Mouse (Mus musculus): ENCODE data around the gene Gm17334. TPM values are rescaled to one million over a fixed set of nuclear protein-coding genes. Genes with fewer than 3 reads are reported as not detected.
"Not testable (repeated sequence)": the region's sequence is repeated elsewhere in the genome, so short reads cannot be mapped to it uniquely, and the experiment has no call there.

Gene Gm17334
- polyA plus RNA-seq, 1 experiment from 2014 or later, result not detected

- WGBS, result 54% methylated on average over 5 of the region's 5 CpGs
- Histone ChIP-seq H3K27me3 (peaks cover 70% of the 10 kb centered on the region), H3K4me2 (no peak overlapping the region), H3K27ac (replicated peaks) (no peak overlapping the region), H3K36me3 (no peaks in the 10 kb centered on the region), H3K9ac (no peak overlapping the region), H3K4me1 (replicated peaks) (peaks cover 40% of the 10 kb centered on the region), H3K9me3 (no peaks in the 10 kb centered on the region), H3K4me3 (no peak overlapping the region)
- no peak for ATAC-seq (ENCODE audit: low read depth)
Observed at GRCm38 (mm10) chr11:53764581-53764980, 8.4 kb downstream of the Gm17334 start.

DNA sequence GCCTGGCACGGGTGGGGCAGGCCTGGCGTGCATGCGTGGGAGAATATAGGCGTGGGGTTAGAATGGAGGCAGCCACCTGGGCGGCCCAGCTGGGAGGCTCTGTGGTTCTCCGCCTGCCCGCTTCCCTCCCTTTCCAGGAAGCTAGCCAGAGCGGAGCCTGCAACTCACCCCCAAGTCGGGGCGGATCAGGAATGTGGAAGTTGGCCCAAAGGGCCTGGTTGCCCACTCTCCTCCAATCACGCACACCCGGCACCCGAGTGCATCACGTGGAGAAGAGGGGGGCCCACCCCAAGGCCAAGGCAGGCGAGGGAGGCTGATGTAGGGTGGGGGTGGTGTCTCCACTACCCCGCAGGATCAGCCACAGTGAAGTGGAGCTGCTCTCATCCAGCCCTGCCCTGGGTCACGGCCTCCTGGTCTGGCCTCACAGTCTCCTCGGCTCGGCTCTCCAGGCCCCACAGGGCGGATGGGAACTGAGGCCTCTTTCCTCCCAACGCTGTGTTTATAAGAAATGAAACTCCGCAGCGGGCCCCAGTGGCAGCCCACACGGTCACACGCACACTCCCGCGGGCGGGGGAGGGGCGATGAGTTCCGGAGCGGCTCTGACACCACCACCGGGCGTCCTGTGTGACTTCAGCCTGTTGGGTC, 9.4 kb downstream of the Gm17334 start:
- Histone ChIP-seq H3K9me3 (no peaks in the 10 kb centered on the region), H3K9ac (peak overlapping the region; percentile 64), H3K36me3 (no peaks in the 10 kb centered on the region), H3K4me3 (peak overlapping the region; percentile 34), H3K4me1 (replicated peaks) (peaks cover 44% of the 10 kb centered on the region), H3K4me2 (peak overlapping the region; percentile 75), H3K27me3 (peaks cover 69% of the 10 kb centered on the region), H3K27ac (replicated peaks) (peak overlapping the region; percentile 52)
- ATAC-seq (ENCODE audit: low read depth), result peak; percentile 77
- WGBS, result 2% methylated on average over 32 of the region's 33 CpGs

DNA sequence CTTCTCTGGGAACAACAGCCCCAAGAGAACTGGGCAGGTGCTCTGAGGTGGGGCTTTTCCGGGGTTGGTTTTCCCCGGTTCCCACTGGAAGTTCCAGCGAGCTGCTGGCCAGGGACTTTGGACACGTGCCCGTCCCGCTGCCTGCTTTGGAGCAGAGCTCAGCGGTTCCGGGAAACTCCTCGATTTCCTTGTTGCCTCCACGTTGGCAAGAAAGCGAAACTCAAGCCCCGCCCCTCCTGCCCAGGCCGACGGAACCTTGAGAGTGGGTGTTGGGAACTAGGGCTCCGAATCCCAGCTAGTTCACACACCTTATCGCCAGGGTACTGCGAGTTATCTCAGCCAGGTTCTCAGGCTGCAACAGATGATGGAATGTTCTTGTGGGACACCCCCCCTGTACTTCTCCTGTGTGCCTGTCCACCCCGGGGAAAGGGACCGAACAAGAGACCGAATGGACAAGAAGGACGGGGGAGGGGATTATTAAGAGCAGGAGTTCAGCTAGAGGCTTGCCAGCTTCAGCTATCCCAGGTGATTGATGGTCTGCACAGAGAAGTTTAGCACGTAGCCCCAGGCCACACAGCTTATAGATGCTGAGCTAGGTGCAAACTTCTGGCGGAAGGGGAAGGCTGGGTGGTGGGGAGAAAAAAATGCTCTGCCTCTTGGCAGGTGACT, 10.0 kb downstream of the Gm17334 start:
- peak overlapping the region; percentile 75 for H3K4me2 ChIP-seq
- peaks cover 63% of the 10 kb centered on the region for H3K27me3 ChIP-seq
- no peaks in the 10 kb centered on the region for H3K36me3 ChIP-seq
- ATAC-seq (ENCODE audit: low read depth), result peak; percentile 33
- peak overlapping the region; percentile 52 for H3K27ac ChIP-seq (replicated peaks)
- 7% methylated on average over 23 of the region's 23 CpGs for WGBS
- no peaks in the 10 kb centered on the region for H3K9me3 ChIP-seq
- peak overlapping the region; percentile 34 for H3K4me3 ChIP-seq
- H3K9ac ChIP-seq, result peak overlapping the region; percentile 64; the same call in 1 of the 2 replicates
- peaks cover 44% of the 10 kb centered on the region for H3K4me1 ChIP-seq (replicated peaks)

DNA sequence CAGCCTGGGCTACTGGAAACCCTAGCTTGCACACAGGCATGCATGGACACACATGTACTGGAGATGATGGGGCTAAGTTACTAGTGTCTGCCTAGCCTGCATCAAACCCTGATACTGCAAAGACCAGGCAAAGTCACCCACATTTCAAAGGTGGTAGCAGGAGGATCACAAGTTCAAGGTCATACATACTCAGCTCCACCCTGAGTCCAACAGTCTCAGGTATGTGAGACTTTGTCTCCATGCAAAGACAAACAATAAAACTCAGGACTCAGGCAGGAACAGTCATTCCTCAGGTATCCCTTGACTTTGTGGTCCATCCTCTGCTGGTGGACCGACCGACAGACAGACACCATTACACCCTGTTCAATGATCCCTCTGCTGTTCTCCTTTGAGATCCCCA, 10.6 kb downstream of the Gm17334 start:
- Histone ChIP-seq H3K9ac (no peak overlapping the region), H3K4me1 (replicated peaks) (peaks cover 44% of the 10 kb centered on the region), H3K4me3 (no peak overlapping the region), H3K27me3 (peaks cover 60% of the 10 kb centered on the region), H3K36me3 (no peaks in the 10 kb centered on the region), H3K4me2 (peak overlapping the region; percentile 75), H3K9me3 (no peaks in the 10 kb centered on the region), H3K27ac (replicated peaks) (peak overlapping the region; percentile 9; the same call in 1 of the 2 replicates)
- 78% methylated on average over 2 of the region's 2 CpGs for WGBS
- ATAC-seq (ENCODE audit: low read depth), result no peak

GRCm38 (mm10) chr11:53761822-53762221, 11.2 kb downstream of the Gm17334 start:
- no peak for ATAC-seq (ENCODE audit: low read depth)
- 51% methylated on average over 2 of the region's 2 CpGs for WGBS
- Histone ChIP-seq H3K4me3 (no peak overlapping the region), H3K4me1 (replicated peaks) (peaks cover 44% of the 10 kb centered on the region), H3K36me3 (no peaks in the 10 kb centered on the region), H3K27me3 (peaks cover 59% of the 10 kb centered on the region), H3K9me3 (no peaks in the 10 kb centered on the region), H3K27ac (replicated peaks) (peak overlapping the region; percentile 9; the same call in 1 of the 2 replicates), H3K4me2 (no peak overlapping the region), H3K9ac (no peak overlapping the region)

DNA sequence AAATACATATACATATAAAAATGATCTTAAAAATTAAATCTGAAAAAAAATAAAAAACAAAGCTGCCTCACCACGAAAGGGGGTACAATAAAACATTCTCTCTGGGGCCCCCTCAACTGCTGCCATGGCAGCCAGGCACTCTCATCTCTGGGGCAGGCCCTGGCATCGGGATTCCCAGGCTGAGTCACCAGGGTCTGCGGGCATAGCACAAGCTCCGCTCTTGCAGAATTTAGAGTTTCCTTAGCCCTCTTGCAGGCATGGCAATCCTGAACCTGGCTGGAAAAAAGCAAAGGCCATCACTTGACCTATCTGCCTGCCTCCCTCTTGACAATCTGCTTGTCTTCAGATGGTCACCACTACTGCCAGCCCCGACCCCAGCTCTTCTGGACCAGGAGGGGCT, 11.7 kb downstream of the Gm17334 start:
- Histone ChIP-seq H3K27ac (replicated peaks) (no peak overlapping the region), H3K27me3 (peaks cover 59% of the 10 kb centered on the region)

DNA sequence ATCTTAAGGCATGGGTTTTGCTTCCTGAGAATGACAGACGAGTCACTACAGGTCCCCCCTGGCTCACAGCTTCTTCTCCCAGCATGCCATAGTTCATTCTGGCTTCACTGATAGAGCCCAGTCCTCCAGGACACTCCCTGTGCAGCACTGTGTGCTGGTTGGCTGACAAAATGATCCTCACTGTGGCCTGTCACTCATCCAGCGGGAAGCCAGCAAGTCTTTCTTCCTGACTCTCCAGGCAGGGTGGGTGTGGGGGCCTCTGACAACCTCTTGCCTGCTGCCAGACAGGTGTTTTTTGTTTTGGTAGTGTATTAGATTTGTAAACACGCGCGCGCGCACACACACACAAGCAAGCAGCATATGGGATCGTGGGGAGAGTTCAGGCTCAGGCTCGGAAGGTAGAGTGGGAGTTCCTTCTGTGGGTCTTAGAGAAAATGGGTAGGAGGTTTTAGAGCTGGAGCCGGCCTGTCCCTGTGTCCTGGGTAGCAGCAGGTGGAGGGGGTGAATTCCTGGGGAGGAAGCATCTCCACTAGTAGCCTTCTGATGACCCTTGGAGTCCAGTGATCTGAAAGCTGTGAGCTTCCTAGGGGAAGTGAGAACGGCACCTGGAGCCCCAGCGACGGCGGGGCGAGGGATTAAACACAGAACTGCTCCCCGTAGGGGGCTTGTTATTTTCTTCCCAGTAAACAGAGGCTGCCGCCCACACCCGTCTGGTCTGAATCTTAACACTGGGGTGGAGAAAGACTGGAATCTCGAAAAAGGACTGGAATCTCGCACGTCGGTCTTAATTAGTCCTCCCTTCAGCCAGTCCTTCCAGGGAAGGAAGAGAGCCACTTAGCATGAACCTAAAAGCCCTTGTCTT, 13.2 kb downstream of the Gm17334 start:
- WGBS, result 11% methylated on average over 22 of the region's 22 CpGs
- Histone ChIP-seq H3K36me3 (no peaks in the 10 kb centered on the region), H3K4me1 (replicated peaks) (peaks cover 43% of the 10 kb centered on the region), H3K9ac (no peak overlapping the region), H3K27me3 (peaks cover 56% of the 10 kb centered on the region), H3K27ac (replicated peaks) (no peak overlapping the region), H3K4me2 (0 out of 2 replicates have a peak overlapping the region, but pooled peaks have one; percentile 13), H3K9me3 (no peaks in the 10 kb centered on the region), H3K4me3 (no peak overlapping the region)
- ATAC-seq (ENCODE audit: low read depth), result no peak

More for the DNA sequence above, 11.7 kb downstream of the Gm17334 start:
- 79% methylated on average over 5 of the region's 5 CpGs for WGBS
- H3K4me1 ChIP-seq (replicated peaks), result peaks cover 44% of the 10 kb centered on the region
- no peak overlapping the region for H3K4me3 ChIP-seq
- H3K9me3 ChIP-seq, result no peaks in the 10 kb centered on the region
- ATAC-seq (ENCODE audit: low read depth), result no peak
- no peaks in the 10 kb centered on the region for H3K36me3 ChIP-seq
- no peak overlapping the region for H3K4me2 ChIP-seq
- H3K9ac ChIP-seq, result no peak overlapping the region

DNA sequence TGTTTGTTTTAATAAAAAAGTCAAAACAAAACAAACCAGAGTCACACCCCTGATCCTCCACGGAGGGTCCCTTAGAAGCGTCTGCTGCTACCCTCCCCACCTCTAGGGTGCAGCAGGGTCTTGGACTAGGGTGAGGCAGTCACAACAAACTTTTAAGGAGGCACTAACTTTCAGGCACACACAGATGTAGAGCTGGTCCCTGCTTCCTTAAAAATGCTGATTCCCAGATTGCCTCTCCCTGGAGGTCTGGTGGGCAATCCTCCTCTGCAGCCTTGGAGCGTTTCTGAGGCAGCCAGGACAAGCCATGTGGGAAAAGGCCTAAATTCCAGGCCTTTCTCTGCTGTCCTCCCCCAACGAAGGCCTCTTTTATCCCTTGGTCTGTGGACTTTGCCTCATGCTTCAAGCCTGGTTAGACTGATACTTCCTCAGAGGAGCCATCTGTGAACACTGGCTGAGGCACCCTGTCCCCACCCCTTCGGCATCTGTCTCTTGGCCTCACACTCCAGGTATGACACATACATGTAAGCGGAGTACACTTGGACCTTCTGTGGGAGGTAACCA, 14.1 kb downstream of the Gm17334 start:
- H3K27ac ChIP-seq (replicated peaks), result no peak overlapping the region
- H3K4me2 ChIP-seq, result no peak overlapping the region
- no peaks in the 10 kb centered on the region for H3K9me3 ChIP-seq
- peaks cover 49% of the 10 kb centered on the region for H3K27me3 ChIP-seq
- WGBS, result 42% methylated on average over 6 of the region's 6 CpGs
- peaks cover 36% of the 10 kb centered on the region for H3K4me1 ChIP-seq (replicated peaks)
- H3K36me3 ChIP-seq, result no peaks in the 10 kb centered on the region
- no peak overlapping the region for H3K4me3 ChIP-seq
- ATAC-seq (ENCODE audit: low read depth), result no peak
- H3K9ac ChIP-seq, result no peak overlapping the region

GRCm38 (mm10) chr11:53758033-53758432, 15.0 kb downstream of the Gm17334 start:
- H3K9me3 ChIP-seq; H3K4me2 ChIP-seq; H3K27ac ChIP-seq (replicated peaks); H3K9ac ChIP-seq; ATAC-seq (ENCODE audit: low read depth); H3K4me3 ChIP-seq; H3K36me3 ChIP-seq: not testable (repeated sequence)
- 80% methylated on average over 9 of the region's 9 CpGs for WGBS
- Histone ChIP-seq H3K27me3 (peaks cover 43% of the 10 kb centered on the region), H3K4me1 (replicated peaks) (peaks cover 28% of the 10 kb centered on the region)

GRCm38 (mm10) chr11:53757612-53758011, 15.4 kb downstream of the Gm17334 start:
- Histone ChIP-seq H3K4me1 (replicated peaks) (peaks cover 24% of the 10 kb centered on the region), H3K4me2 (no peak overlapping the region), H3K36me3 (no peaks in the 10 kb centered on the region), H3K27me3 (peaks cover 38% of the 10 kb centered on the region), H3K9me3 (no peaks in the 10 kb centered on the region), H3K9ac (no peak overlapping the region), H3K27ac (replicated peaks) (no peak overlapping the region), H3K4me3 (no peak overlapping the region)
- WGBS, result 85% methylated on average over 4 of the region's 4 CpGs
- no peak for ATAC-seq (ENCODE audit: low read depth)

- ATAC-seq (ENCODE audit: low read depth), result no peak
- no peaks in the 10 kb centered on the region for H3K36me3 ChIP-seq
- no peaks in the 10 kb centered on the region for H3K9me3 ChIP-seq
- no peak overlapping the region for H3K4me3 ChIP-seq
- no peak overlapping the region for H3K4me2 ChIP-seq
- WGBS, result 84% methylated on average over 12 of the region's 12 CpGs
- H3K27ac ChIP-seq (replicated peaks), result no peak overlapping the region
- H3K9ac ChIP-seq, result no peak overlapping the region
- H3K27me3 ChIP-seq, result peaks cover 13% of the 10 kb centered on the region
- H3K4me1 ChIP-seq (replicated peaks), result peaks cover 9% of the 10 kb centered on the region
Observed at GRCm38 (mm10) chr11:53755011-53755595, 17.9 kb downstream of the Gm17334 start.

Measured in neural tube, embryonic 13.5 days (tissue).